Mouse (Mus musculus) retina, embryonic 14.5 days (tissue): ENCODE results near the gene Pilrb2.

Experiments used
- DNase-seq: peaks from one replicate; pipeline ENCODE4 v3.0.0-alpha.2; 2015; ENCODE audit warnings: low spot score

The Pilrb2 gene

GRCm38 (mm10) chr5:137833500-137833899 is 38.1 kb downstream of the Pilrb2 start:
- DNase-seq = no peak

GRCm38 (mm10) chr5:137831506-137831905 is 40.1 kb downstream of the Pilrb2 start:
- DNase-seq = no peak

- no peak for DNase-seq
These were observed 40.5 kb downstream of the Pilrb2 start for GRCm38 (mm10) chr5:137831106-137831505.

GRCm38 (mm10) chr5:137830238-137830637 is 41.4 kb downstream of the Pilrb2 start:
- DNase-seq = no peak

GRCm38 (mm10) chr5:137828694-137829093 is 42.9 kb downstream of the Pilrb2 start:
- DNase-seq = no peak

- DNase-seq = no peak
These were observed 45.2 kb downstream of the Pilrb2 start for GRCm38 (mm10) chr5:137826421-137826820.

GRCm38 (mm10) chr5:137825971-137826370 is 45.6 kb downstream of the Pilrb2 start:
- no peak for DNase-seq

DNA sequence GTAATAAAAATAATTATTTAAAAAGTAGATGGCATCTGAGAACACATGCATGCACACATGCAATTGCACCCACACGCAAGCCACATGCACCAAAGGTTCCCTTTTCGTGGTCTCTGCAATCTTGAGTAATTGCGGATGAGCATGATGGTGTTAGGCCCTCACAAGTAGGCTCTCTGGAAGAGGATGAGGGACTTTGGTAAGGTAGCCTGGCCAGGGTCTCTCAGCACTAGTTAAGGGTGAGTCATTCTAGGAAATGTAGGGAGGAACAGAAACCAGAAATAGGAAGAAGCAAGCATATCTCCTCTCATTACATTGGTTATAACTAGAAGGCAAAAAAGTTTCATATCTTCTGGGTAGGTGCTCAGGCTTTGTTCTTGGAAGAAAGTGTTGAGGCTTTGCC is 46.6 kb downstream of the Pilrb2 start:
- DNase-seq = no peak

DNA sequence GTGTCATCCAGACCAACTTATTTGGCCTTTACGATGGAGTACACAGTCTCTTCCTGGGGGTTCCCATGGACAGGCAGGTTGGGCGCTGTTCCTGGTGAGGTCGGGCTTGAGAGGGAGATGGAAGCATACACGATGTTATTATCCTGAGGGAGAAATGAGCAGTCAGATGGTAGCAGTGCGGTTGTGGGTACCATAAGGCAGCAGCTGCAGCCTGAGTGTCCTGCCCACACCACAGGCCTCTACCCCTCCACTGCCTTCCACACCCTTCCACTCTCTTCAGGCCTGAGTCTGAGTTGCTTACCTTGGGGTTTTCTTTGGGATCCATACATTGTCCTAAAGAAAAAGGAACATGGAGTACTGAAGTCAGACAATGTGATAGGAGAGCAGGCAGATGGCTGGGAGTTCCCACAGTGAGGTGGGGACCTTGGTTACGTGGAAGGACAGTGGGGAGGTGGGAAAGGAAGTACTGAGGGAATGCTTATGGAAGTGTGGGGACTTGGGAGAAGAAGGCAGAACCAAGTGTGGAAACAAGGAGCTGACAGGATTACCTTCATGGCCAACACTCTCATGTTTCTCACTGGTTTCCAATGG is 48.1 kb downstream of the Pilrb2 start:
- DNase-seq = no peak

DNA sequence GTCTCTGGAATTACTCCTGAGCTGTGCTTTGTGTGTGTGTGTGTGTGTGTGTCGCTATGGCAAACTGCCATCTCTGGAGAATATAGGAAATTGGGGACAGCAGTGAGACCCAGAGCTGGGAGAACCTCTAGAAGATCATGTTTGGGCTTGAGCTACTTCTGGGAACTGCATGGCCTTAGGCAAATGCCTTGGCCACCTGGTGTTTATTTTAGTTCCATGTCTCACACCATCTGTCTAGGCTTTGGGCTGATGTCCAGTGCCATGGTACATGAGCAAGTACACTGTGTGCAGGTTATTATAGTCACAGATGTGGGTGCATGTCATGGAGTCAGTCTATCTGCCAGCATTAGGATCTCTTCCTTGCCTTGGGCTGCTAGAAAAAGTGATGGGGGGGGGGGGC is 49.0 kb downstream of the Pilrb2 start:
- DNase-seq = no peak

DNA sequence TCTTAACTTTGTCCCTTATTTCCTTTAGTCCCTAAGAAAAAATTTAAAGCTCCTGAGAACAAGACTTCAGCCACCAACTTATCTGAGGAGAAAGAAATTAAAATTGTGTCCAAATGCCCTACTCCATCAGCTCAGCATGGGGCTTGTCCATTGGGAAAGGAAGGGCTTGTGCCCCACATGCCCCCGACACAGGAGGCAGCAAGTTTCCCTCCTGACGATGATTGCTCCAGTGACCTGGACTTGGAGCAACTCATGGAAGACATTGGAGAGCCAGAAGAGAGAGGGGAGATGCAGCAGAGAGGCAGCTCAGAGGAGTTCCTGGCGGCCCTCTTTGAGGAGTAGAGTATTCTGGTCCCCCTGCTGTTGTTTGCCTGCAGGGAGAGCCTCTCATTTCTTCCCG is 49.5 kb downstream of the Pilrb2 start:
- DNase-seq = no peak

GRCm38 (mm10) chr5:137817466-137818222 is 54.0 kb downstream of the Pilrb2 start:
- no peak for DNase-seq
